Mouse (Mus musculus) cerebellum, adult 11 months (tissue): Measurements from ENCODE around the gene Sod3.

Experiments used
- DNase-seq: peaks from one replicate; pipeline ENCODE4 v3.0.0; 2022

Gene Sod3

GRCm38 (mm10) chr5:52382837-52383236, 19.2 kb downstream of the Sod3 start:
- no peak for DNase-seq

GRCm38 (mm10) chr5:52383748-52384147, 20.2 kb downstream of the Sod3 start:
- DNase-seq: no peak

- no peak for DNase-seq
Measured at GRCm38 (mm10) chr5:52386016-52386415, 22.4 kb downstream of the Sod3 start.

DNA sequence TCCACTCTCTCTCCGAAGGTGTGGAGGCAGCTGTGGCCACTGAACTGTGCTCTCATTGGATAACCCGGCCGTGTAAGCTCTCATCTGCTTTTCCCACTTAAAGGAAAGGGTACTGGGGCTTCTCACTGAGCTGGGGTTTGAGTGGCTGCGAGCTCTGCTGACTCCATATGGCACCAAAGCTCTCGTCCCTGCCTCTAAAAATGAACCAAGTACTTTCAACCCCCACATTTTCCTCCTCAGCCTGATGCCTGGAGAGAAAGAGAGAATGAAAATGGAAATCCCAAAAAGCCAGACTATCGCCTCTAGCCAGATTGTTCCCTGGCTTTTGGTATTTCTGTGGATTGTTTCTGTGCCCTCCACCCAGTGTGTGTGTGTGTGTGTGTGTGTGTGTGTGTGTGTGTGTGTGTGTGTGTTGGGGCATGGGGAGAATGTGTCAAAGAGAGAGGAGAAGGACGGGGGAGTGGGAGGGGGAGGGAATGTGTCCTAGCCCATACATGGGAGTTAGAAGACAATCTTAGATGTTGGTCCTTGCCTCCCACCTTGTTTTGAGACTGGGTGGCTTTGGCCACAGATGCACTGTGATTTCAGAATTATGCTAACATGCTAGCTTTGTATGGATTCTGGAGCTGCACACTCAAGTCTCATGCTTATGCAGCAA, 24.6 kb downstream of the Sod3 start:
- DNase-seq: no peak

DNA sequence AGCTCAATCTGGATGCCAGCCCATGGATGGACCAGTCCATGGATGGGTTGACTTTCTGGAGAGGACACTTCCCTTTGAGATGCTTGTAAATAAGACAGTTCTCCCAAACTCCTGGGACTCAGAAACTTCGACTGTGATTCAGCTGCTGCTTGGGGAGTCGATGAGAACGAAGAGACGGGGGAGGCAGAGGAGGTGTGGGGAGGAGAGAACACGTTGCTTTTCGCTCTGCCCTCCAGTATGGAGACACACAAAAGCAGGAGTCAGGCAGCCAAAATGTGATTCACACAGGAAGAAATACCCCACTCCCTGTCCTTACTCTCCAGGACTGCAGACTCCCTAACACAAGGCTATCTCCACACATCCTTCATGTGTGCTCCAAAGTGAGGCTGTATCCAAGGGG, 26.8 kb downstream of the Sod3 start:
- no peak for DNase-seq

- DNase-seq: no peak
Measured at GRCm38 (mm10) chr5:52391471-52391870, 27.9 kb downstream of the Sod3 start.

DNA sequence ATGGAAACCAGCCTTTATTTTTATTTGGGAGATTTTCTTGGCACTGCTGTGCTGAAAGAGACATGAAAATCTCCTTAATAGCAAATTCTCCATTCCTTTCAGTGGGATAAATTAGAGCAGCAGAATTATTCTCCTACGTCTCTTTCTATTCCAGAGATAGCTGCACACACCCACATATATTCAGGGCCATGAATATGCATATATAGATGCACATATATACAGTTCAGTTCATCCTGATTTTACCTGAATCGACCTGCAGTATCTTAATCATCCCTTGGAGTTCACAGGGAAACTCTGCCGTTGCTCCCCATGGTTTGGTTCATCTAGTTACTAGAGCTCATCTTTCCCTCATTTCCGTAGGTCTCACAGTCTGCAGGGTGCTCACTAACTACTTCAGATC, 30.2 kb downstream of the Sod3 start:
- DNase-seq: no peak

- DNase-seq: no peak
Measured at GRCm38 (mm10) chr5:52404373-52404772, 40.8 kb downstream of the Sod3 start.

- DNase-seq: peak; percentile 23
Measured at GRCm38 (mm10) chr5:52408668-52409315, 45.2 kb downstream of the Sod3 start.

DNA sequence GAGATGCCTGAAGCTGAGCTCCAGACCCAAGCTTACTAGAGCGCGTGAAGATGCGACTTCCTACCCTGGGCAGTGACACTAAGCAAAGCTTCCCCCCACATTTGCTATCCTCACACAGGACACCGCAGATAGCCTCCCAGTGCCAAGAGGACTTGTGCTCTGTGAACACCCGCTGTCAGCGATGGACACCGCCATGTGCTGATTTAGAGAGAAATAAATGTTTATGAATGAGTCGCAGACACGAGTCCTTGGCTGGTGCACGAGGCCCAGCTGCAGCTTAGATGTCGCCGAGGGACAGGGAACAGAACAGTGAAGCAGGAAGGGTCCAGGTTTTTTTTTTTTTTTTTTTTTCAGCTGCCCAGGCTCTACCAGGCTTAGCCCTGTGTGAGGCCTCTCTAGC, 46.6 kb downstream of the Sod3 start:
- DNase-seq: no peak

DNA sequence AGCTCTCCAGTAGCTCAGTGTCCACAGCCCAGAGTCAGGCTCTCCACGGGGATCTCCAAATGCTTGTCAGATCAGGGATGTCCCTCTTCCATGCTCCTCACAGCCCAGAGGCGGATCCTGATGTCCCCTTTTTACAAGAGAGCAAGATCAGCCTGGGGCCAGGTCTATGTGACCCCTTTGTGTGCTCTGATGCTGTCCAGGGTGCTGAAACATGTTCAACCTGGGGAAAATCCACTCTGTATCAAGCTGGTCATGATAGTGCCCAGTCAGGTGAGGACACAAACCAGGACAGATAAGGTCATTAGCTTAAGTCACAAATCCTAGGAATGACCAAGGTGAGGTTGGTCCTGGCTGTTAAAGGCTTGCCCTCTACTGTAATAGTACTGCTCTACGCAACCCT, 48.0 kb downstream of the Sod3 start:
- DNase-seq: no peak

- DNase-seq: no peak
Measured at GRCm38 (mm10) chr5:52415193-52415592, 51.6 kb downstream of the Sod3 start.

GRCm38 (mm10) chr5:52415917-52416316, 52.3 kb downstream of the Sod3 start:
- DNase-seq: peak; percentile 46

GRCm38 (mm10) chr5:52416485-52416884, 52.9 kb downstream of the Sod3 start:
- no peak for DNase-seq
